Mouse (Mus musculus) thymus, adult 2 months (tissue): ENCODE measurements around the gene Gpr84.

ENCODE experiments used
- CTCF ChIP-seq: fragments of 200-500 bp; IDR thresholded peaks from 2 replicates; pipeline ENCODE4 v1.5.1; 2012; ENCODE audit warnings: mild to moderate bottlenecking, control low read depth, low read length, moderate library complexity, borderline replicate concordance; ENCODE audit not compliant: control insufficient read depth, poor library complexity, insufficient read depth; ENCODE audit errors: extremely low read depth
- POLR2A ChIP-seq: fragments of 200-500 bp; IDR thresholded peaks from 2 replicates; pipeline ENCODE4 v1.6.1; 2012; ENCODE audit warnings: mild to moderate bottlenecking, low read length, control low read depth, moderate library complexity; ENCODE audit not compliant: control insufficient read depth, poor library complexity, insufficient read depth; ENCODE audit errors: extremely low read depth

DNA sequence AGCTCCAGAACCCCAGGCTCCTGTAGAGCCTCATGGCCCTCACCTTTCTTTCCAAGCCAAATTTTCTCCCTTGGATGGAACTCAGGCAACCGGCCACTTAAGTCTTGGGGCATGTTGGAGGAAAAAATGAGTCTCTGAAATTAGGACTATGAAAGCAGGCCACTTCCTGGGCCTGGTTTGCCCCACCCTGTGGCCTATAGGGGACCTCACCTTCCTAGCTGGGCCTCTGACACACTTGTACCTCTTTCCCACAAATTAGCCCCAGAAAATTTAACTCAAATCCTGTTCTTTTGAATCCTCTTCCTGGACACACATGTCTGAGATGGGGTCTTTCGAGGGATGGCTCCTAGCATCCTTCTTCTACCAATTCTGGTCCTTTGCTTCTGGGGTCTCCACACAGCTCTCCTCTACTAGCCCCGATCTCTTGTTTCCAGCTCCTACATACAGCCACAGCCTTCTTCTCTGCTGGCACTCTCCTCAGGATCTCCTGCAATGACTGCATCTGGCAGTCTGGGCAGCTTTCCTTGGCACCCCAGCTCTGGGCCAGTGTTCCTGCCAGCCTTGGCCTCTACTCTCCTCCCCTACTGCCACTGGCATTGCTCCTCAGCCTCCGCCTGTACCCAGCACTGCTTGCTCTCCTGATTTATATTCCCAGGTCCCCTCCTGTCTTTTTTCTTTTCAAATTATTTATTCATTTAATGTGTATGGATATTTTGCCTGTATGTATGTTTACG, 49.6 kb upstream of the Gpr84 start:
- TF ChIP-seq CTCF, result no peak
- TF ChIP-seq POLR2A, result no peak
